Mouse (Mus musculus) thymus, postnatal 36 days (tissue): Measurements from ENCODE around the gene B2m.
"Not testable (repeated sequence)": the region's sequence is repeated elsewhere in the genome, so short reads cannot be mapped to it uniquely, and the experiment has no call there.

Experiments used
- DNase-seq, 2 experiments: peaks; one replicate each; pipeline ENCODE4 v3.0.0; 2022; ENCODE audit warnings: mixed read lengths in 2 of 2

B2m gene

DNA sequence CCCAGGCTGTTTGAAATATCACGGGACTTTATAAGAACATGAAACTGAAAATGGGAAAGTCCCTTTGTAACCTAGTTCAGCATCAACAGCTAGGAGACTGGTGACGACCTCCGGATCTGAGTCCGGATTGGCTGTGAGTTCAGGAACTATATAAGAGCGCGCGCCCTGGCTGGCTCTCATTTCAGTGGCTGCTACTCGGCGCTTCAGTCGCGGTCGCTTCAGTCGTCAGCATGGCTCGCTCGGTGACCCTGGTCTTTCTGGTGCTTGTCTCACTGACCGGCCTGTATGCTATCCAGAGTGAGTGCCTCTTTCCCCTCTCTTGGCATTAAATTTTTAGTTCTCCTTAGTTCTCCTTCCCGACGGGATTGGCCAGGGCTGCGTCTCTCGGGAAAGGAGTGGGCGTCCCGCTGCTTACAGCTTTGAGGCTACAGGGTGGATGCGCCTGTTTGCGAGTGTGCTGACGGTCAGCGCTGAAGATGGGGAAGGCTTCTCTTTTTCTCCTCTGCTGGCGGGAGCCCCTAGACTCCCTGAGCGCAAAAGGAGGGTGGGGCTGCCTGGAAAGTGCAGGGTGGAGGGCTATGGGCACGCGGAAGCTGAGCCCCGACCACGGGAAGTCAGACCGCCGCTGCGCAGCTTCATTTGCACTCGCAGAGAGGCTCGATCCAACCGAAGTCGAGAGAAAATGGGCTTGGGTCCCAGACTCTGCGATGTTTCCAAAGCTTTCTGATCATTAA, at the start of gene B2m:
Gene B2m, plus strand, starts transcription at position 179 of the 734 bp plus-strand sequence.
- peak; percentile 91 to 93 for DNase-seq

DNA sequence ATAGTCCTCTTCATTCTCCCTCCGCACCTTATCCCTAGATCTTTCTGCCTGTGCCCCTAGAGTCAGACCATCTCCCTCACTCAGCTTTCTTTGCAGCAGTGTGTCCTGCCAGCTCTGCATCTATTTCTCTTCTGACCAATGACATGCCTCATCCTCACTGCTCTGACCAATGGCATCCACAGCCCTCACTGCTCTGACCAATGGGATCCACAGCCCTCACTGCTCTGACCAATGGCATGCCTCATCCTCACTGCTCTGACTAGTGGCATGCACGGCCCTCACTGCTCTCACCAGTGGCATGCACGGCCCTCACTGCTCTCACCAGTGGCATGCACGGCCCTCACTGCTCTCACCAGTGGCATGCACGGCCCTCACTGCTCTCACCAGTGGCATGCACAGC, 49.8 kb upstream of the B2m start:
- not testable (repeated sequence) for DNase-seq

DNA sequence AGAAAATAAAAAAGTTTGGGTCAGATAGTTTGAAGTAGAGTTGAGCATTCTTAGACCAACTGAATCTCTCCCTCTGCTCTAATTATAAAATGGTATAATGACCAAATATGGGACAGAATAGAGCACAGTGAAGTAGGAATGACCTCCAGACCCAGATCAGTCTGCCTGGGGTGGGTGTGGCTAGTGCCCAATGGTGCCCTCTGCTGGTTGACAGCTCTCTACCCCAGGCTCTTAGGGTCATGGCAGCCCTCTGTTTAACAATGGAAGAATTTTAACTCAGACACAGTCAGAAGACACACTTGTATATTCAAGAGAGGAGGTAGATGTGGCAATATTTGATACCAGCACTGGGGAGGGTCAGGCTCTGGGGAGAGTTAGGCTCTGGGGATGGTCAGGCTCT, 45.4 kb upstream of the B2m start:
- DNase-seq, result peak; percentile 39 to 42

DNA sequence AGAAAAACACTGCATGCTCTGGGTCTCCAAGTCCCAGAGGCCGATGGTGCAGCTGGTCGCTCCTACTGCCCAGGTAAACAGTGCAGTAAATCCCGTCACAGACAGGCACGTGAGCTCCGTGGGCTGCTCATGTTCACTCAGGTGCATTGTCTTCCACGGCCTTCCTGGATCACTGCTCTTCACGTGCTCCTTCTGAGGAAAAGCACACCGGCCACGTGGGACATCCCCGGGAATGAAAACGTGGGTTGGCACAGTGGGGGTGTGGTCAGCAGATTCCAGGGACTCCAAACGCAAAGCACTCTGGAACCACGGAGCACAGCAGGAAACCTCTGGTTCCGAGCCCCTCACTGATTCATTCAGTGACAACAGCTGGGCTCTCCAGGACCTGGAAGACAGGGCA, 39.4 kb upstream of the B2m start:
- no peak for DNase-seq

DNA sequence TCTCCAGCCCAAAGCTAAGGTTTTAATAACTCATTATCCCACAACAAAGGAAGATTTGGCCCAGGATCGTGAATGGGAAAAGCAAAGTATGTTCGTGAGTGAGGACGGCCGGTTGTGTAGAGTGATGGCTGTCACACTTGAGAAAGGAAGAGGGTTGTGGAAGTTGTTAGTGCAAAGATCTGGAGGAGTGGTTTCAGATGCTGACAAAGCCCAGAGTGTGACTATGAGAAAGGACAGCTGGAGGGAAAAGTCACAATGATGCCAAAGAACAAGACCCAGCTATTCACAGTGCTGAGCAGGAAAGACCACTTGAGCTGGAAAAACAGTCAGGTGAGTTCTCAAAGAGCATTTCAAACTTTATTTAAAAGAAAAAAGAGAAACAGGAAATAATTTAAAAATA, 37.8 kb upstream of the B2m start:
- DNase-seq, result no peak

DNA sequence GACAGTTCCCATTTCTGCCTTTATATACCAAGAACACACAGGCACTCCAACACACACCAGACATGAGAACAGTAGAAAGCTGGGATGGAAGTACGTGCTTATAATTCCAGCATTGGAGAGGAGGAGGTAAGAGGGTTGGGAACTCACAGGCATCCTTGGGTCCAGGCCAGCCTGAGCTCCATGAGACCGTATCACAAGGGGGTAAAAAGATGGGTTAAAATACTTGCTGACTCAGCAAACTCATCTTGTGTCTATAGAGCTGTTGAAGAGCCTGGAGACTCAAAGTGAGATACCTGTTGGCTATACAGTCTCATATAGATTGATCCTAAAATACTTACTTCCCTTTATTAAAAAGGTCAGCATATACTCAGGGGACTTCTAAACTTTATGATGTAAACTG, 30.6 kb upstream of the B2m start:
- DNase-seq, result no peak

DNA sequence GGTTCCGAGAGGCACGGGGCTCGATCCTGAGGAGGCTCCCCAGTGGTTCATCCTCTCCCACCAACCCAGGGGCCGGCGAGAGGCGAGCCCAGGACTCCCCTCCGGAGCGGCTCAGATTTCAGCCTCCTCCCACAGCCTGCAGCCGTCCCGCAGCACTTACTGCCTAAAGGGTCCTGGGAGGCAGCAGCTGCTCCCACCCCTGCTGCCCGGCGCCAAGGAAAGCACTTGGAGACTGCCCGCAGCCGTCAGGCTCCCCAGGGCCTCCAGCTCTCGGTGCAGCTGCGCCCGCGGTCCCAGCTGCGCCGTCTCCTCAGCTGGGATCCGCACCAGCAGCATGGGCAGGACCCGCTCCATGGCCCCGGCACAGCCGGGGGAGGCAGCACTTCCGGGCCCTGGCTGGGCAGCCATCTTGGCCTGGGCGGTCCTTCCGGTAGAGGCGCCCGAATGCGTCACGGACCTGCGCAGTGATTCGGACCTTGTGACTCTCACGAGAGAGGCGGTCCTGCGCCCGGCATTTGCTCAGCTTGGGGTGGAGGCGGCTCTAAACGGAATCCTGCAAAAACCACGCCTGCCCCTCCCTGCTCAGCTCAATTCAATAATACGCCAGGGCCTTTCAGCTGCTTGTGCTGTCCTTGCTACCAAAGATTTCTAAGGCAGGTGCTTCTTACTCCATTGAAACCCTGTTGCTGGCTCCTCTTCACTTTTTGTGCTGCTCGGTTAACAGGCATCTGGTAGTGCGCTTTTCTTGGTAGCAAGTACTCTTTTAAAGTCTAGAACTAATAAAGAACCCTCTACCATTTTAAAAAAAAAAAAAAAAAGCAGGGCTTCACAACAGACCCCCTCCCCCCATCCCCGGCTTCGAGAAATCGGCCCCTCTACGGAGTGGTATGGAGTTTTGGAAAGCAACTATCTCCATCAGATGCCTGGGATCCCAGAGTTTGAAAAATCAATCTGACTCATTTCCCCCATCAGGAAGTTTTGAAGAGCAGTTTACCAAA, 29.2 kb upstream of the B2m start, which contains the start of gene Spg11:
Gene Spg11, minus strand, starts transcription at position 426 of the 998 bp plus-strand sequence.
- DNase-seq, result peak; percentile 96 to 98

DNA sequence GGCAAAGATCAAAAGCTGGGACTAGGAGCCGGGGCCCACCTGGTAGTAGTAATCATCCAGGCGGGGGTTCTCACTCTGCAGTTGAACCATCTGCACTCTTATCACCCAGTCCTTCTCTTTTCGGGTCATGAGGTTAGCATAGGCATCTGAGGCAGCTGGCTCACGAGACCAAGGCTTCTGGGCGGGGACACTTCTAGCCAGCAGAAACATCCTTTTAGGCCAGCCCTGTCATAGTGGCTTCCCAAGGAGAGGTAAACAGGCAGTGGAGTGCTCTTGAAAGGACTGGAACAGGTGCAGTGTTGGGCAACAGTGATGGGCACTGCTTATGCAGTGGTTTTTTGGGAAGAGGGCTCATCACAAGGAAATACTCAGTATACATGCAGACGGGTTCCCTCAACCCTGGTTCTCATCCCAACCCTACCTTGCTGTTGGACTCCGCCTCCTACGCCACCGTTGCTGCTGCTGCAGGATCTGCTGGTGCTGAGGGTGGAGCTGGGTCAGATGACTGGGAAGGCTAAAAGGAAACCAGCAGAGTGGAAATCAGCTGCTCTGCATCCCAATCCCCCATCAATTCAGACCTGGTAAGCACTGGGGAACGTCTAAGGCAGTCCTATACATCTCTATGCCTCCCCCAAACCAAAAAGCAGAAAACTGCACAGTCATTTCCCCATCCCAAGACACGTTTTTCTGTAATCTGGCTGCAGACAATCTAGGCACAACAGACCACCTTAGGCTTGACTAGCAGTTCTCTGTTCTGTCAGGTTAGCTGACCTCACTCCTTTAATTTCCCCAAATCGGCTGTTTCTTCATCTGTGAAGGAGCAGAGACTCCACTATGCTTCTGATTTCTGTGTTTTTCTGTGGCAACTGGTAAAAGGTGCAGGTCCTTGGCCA, 21.6 kb upstream of the B2m start:
- DNase-seq, result peak; percentile 37 to 58

DNA sequence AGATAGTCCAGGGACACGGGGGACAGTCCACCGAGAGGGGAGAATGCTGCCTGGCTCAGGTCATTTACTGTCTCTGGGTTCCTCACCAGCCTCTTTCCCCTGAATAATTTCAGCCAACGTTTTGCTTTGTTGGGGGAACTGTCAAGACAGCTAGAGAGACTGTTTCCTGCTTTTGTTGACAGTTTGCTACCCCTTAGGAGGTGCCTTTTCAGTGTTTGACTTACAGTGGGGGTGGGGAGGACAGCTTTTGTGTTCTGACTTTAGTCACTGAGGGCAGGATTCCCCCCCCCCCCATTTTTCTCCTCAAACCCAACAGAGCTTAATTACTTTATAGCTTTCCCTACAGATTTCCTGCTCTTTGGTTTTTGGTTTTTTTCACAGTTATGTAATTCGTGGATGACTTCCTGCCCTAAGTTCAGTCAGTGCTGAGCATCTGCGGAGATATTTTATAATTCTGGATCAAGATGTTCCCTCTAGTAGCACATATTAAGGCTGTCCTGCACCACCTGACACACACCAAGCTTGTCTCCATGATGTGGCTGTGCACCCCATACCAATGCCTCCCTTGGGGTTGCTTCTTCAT, 20.6 kb upstream of the B2m start:
- peak in 1 of 2 experiments; percentile 16 for DNase-seq

DNA sequence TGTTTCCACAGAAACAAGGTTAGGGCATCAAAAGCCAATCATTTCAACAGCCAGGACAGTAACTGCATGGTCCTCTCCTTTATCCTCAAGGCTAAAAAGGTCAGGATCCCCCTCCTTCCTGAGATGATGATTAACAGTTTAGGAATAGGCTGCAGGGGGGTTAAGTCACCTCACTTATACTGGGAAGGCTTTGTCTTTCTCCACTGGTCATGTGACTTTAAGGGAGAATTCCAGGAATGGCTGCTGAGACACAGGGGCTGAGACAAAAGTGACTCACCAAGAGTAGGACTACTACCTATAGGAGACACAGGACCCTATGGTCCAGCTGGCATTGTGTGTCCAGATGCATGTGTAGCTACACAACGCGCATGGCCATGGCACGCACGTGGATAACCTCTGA, 19.9 kb upstream of the B2m start:
- DNase-seq, result no peak

DNA sequence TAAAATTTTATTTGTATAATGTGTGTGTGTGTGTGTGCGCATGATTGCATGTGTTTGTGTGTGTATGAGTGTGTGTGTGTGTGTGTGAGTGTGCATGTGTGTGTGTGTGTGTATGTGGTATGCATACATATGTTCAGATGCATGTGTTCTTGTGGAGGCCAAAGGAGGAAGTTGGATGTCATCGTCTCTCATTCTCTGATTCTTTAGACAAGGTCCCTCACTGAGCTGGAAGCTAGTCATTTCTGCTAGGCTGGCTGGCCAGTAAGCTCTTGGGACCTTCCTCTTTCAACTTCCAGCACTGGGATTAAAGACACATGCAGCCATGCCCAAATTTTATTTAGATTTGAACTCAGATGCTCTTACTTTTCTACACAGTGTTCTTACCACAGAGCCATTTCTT, 15.4 kb upstream of the B2m start:
- no peak for DNase-seq

DNA sequence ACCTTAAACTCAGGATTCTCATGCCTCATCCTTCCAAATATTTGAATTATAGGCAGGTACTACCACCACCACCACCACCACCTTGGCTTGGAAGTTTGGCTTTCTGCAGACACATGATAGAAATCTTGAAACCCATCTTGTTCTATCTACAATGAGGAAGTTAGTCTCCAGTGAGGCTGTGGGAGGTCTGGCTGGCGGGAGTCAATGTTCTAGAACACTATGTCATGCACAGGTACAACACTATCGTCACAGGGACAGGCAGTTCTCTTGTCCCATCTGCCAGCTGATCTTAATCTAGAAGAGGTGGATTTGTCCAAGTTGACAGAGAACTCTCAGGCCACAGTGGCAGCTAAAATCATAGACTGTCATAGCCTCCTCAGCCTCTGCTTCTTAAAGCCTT, 14.9 kb upstream of the B2m start:
- no peak for DNase-seq

DNA sequence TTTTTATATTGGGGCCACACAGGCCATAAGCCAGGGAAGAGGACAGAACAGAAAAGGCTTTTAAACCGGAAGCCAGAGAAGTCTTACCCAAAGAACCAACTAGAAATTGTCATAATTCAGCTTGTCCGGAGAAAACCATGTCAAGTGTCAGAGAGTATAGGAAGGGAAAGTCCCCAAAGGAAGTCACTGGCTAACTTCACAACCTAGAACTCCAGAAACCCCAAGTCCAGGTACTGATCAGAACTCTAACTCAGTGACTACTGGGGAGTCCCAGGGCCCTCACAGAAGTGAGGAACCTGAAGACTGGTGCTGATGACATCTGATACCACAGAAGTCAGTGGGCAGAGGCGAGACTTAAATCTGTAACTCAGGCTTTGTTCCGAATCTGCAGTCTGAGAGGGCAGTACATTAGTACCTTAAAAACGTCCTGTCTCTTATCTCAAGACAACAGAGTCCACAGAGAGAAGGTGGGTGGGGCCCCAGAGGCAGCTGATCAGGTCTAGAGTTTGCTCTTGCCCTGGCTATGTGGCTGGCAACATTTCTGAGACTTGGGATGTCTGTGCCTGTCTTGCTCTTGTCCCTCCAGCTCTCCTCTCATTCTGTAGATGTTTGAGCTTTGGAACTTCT, 9.5 kb upstream of the B2m start:
- no peak for DNase-seq

DNA sequence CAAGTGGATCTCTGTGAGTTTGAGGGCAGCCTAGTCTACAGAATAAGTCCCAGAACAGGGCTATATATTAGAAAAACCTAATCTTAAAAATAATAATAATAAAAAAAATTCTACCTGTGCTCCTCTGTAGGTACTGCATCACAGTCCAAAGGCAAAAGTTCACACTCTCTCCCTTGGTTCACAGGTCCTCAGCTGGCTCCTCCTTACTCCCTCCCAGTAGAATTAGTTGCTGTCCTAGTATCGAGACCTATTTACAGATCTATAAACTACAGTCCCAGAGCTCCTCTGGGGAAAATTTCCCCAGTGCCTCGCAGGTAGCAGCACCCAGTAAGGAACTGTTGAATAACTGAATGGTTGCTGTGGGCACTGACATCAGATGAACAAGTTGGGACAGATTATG, 6.7 kb upstream of the B2m start:
- no peak for DNase-seq

DNA sequence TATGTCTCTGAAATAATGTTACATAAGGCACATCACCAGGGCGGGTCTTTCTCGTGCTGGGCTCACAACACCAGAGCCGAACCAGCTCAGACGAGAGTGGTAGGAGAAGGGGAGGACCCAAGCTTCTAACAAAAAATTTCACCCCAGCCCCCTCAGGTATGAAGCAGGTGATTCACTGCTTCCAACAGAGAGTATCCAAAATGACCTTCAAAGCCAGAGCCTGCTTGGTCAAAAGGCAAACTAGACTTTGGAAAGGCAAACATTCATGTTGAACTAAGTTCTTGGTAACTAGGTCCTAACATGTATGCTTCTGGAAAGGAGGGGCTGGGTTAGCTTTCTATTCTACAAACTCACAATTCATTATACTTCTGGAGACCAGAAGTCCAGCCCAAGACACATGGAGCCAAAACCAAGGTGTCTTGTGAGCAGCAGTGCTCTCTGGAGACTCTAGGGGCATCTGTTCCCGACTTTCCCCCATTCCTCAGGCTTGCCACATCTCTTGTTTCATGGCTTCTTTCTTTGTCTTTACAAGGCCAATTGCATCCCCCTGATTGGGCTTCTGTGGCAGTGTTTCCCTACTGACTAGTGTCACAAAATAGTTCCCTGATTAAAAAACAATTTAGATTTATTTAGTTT, 6.0 kb upstream of the B2m start:
- DNase-seq, result no peak

DNA sequence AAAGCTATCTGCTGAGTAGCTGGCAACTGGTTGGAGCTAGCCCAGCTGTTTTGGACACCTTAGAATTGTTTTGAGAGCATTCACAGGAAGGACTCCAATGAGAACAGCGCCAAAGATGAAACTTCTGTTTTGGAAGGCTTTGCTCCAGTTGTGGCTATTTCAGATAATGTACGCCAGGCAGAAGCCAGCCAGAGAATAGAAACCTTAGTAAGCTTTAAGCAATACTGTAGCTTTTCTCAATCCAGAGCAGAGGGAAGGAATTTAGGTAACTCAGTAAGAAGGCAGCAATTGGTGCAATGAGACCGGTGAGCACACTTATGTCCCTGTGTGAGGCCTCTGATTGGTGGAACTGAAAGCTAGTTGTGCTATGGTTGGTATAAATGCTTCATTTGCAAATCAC, 4.4 kb upstream of the B2m start:
- no peak for DNase-seq

DNA sequence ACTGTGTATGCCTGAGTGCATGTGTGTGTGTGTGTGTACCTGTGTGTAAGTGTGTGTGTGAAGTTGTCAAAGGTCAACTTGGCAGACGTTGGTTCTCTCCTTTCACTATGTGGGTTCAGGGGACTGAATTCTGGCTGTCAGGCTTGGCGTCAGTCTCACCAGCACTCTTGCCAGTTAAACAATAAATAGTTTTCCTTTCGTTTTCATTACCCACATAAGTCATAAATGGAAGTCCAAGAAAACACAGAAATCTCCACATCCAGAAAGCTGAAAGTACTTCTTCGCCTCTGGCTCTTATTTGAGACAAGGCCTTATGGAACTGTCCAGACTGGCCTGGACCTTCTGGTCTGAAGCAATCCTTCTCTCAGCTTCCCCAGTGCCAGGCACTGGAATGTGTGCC, 1.7 kb upstream of the B2m start:
- no peak for DNase-seq

DNA sequence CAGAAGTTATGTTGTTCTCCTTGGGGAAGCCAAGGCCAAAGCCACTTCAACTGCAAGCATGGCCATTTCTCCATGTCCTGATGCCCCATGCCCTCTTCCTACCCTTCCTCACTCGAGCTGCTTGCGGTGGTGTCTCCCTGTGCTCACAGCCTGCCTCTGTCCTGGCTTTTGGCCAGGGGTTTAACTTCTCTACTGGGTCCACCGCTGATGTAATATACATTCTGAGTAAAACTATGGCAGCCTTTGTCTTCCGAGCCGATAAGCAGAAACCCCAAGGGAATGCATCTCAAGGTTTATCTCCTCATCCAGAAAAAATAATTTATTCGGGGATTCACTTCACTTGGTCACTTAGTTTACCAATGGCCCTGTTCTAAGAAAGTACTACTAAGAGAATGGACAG, 799 bp upstream of the B2m start:
- DNase-seq, result no peak

DNA sequence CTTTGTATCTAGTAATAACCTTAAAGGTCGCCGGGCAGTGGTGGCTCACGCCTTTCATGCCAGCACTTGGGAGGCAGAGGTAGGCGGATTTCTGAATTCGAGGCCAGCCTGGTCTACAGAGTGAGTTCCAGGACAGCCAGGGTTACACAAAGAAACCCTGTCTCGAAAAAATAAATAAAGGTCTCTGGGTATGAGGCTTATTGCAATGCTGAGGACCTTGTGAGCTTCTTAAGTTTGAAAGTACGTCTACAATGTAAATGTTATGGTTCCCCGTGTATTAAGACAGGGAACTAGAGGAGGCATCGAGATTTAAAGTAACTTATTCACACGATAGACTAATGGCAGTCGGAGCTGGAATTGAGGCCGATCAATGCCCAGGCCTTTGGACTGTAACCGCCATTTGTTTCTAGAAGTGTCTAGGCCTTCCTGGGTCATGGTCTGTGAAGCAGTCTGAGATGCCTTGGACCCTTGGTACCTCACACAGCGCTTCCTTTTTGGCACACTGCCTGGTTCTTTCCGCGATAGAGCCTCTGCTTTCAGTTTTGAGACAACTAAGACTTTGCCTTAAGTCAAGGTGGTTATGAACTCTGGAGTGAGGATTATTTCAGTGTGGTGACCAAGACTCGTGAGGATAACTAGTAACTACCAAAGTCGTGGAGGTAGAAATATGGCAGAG, 894 bp downstream of the B2m start:
- DNase-seq, result peak; percentile 62

DNA sequence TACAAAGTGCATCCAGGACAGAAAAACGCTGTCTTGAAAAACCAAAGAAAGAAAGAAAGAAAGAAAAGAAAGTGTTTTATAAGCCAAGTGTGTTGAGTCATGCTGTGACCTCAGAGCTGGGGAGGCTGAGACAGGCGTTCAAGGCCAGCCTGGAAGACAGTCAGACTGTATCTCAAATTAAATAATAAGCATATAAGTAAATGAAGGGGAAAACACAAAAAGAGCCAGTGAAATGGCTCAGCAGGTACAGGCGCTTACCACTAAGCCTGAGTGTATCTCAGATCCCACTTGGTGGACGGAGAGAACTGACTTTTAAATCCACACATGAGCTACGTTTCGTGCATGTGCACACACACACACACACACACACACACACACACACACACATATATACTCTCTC, 1.8 kb downstream of the B2m start:
- DNase-seq, result no peak

DNA sequence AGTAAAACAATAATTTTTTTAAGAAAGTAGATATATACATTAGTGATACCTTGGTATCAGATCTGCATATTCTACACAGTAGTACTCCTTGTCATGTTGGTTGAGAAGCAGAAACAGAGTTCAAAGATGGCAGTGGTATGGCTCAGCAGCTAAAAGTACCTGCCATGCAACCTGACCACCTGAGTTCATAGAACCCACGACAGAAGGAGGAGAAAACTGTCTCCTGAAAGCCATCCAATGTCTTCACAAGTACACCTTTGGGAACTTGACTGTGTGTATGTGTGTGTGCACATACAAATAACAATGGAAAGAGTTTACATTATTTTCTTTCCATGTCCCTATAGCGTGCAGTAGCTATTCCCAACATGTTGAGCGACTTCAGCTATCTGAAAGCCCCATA, 2.2 kb downstream of the B2m start:
- no peak for DNase-seq
